Mouse (Mus musculus) neural tube, embryonic 13.5 days (tissue): ENCODE measurements at regions not wholly inside any gene's neighbourhood (a gene's known extent, or its start where the extent isn't known, plus 50 kb on each side); places are given as distances from the start of the nearest gene placed in this dataset.
A peak's percentile ranks its signal among the peaks of the same experiment; 100 is the strongest.

ENCODE experiments used
- ATAC-seq: fragments of 200-750 bp; cut with Nextera tagmentation; 2 replicates; pipeline ENCODE4 v1.8.0; 2017; ENCODE audit warnings: low read depth, mild to moderate bottlenecking, moderate TSS enrichment, moderate library complexity
- H3K27ac ChIP-seq: fragments of 300-500 bp; sonication (generic); replicated peaks from 2 replicates; pipeline ENCODE4 v1.5.1; 2015; ENCODE audit warnings: moderate library complexity, mild to moderate bottlenecking, inconsistent platforms
- H3K27me3 ChIP-seq: fragments of 300-500 bp; sonication (generic); 2 replicates; pipeline ENCODE4 v1.6.1; 2015; ENCODE audit warnings: mild to moderate bottlenecking, inconsistent platforms
- H3K36me3 ChIP-seq: fragments of 300-500 bp; sonication (generic); 2 replicates; pipeline ENCODE4 v1.6.1; 2015; ENCODE audit warnings: mild to moderate bottlenecking, inconsistent platforms
- H3K4me1 ChIP-seq: fragments of 300-500 bp; sonication (generic); replicated peaks from 2 replicates; pipeline ENCODE4 v1.6.1; 2015; ENCODE audit warnings: inconsistent platforms
- H3K4me2 ChIP-seq: fragments of 300-500 bp; sonication (generic); 2 replicates; pipeline ENCODE4 v1.6.1; 2015; ENCODE audit warnings: inconsistent platforms, mild to moderate bottlenecking, moderate library complexity
- H3K4me3 ChIP-seq: fragments of 300-500 bp; sonication (generic); 2 replicates; pipeline ENCODE4 v1.5.1; 2015; ENCODE audit warnings: mild to moderate bottlenecking, inconsistent platforms
- H3K9ac ChIP-seq: fragments of 300-500 bp; sonication (generic); 2 replicates; pipeline ENCODE4 v1.6.1; 2015; ENCODE audit warnings: moderate library complexity, mild to moderate bottlenecking, inconsistent platforms
- H3K9me3 ChIP-seq: fragments of 300-500 bp; sonication (generic); 2 replicates; pipeline ENCODE4 v1.6.1; 2016; ENCODE audit warnings: inconsistent platforms
- WGBS: fragments of 180-500 bp; shearing (Covaris S2); methylation state at CpG from one replicate; pipeline ENCODE4 v1.1.7; 2015; 5-methylcytosine and 5-hydroxymethylcytosine counted together

- Histone ChIP-seq H3K4me3 (no peak overlapping the region), H3K4me2 (no peak overlapping the region), H3K9me3 (no peaks in the 10 kb centered on the region), H3K27ac (no peak overlapping the region), H3K36me3 (no peaks in the 10 kb centered on the region), H3K27me3 (no peaks in the 10 kb centered on the region), H3K9ac (no peak overlapping the region), H3K4me1 (no peaks in the 10 kb centered on the region)
- ATAC-seq = no peak
- 66% methylated on average over 2 of the region's 2 CpGs for WGBS
Observed at GRCm38 (mm10) chr5:46182157-46182556, 324.7 kb upstream of the Lcorl start.

GRCm38 (mm10) chr5:46172315-46172714 is 314.9 kb upstream of the Lcorl start:
- ATAC-seq = no peak
- H3K9me3 ChIP-seq = no peaks in the 10 kb centered on the region
- WGBS = 38% methylated on average over 3 of the region's 3 CpGs

GRCm38 (mm10) chr5:46160774-46161173 is 303.4 kb upstream of the Lcorl start:
- no peaks in the 10 kb centered on the region for H3K27me3 ChIP-seq
- H3K4me1 ChIP-seq = no peaks in the 10 kb centered on the region
- H3K9ac ChIP-seq = no peak overlapping the region
- no peaks in the 10 kb centered on the region for H3K36me3 ChIP-seq
- H3K27ac ChIP-seq = no peak overlapping the region
- no peak for ATAC-seq
- 65% methylated on average over 4 of the region's 4 CpGs for WGBS
- H3K4me2 ChIP-seq = no peak overlapping the region
- no peak overlapping the region for H3K4me3 ChIP-seq
- no peaks in the 10 kb centered on the region for H3K9me3 ChIP-seq

More at GRCm38 (mm10) chr5:46172315-46172714, 314.9 kb upstream of the Lcorl start:
- H3K27ac ChIP-seq = no peak overlapping the region
- H3K4me3 ChIP-seq = no peak overlapping the region
- no peaks in the 10 kb centered on the region for H3K36me3 ChIP-seq
- no peak overlapping the region for H3K9ac ChIP-seq
- no peak overlapping the region for H3K4me2 ChIP-seq
- no peaks in the 10 kb centered on the region for H3K27me3 ChIP-seq
- H3K4me1 ChIP-seq = no peaks in the 10 kb centered on the region

- no peaks in the 10 kb centered on the region for H3K27me3 ChIP-seq
- H3K9me3 ChIP-seq = no peaks in the 10 kb centered on the region
- H3K4me3 ChIP-seq = no peak overlapping the region
- WGBS = 60% methylated on average over 3 of the region's 3 CpGs
- ATAC-seq = no peak
- no peak overlapping the region for H3K27ac ChIP-seq
- peaks cover 22% of the 10 kb centered on the region for H3K4me1 ChIP-seq
- no peak overlapping the region for H3K9ac ChIP-seq
- no peak overlapping the region for H3K4me2 ChIP-seq
- no peaks in the 10 kb centered on the region for H3K36me3 ChIP-seq
Observed at GRCm38 (mm10) chr5:46151973-46152372, 294.6 kb upstream of the Lcorl start.

GRCm38 (mm10) chr5:46150825-46151224 is 293.4 kb upstream of the Lcorl start:
- Histone ChIP-seq H3K9ac (no peak overlapping the region), H3K27ac (peak overlapping the region; percentile 71), H3K4me2 (peak overlapping the region; percentile 30), H3K36me3 (no peaks in the 10 kb centered on the region), H3K27me3 (no peaks in the 10 kb centered on the region), H3K4me1 (peaks cover 22% of the 10 kb centered on the region), H3K9me3 (no peaks in the 10 kb centered on the region), H3K4me3 (no peak overlapping the region)
- peak; percentile 85 for ATAC-seq
- WGBS = 9% methylated on average over 6 of the region's 6 CpGs

GRCm38 (mm10) chr5:46149851-46150615 is 292.6 kb upstream of the Lcorl start:
- H3K27me3 ChIP-seq = no peaks in the 10 kb centered on the region
- peaks cover 22% of the 10 kb centered on the region for H3K4me1 ChIP-seq
- 34% methylated on average over 6 of the region's 6 CpGs for WGBS
- ATAC-seq = peak; percentile 76
- no peak overlapping the region for H3K4me2 ChIP-seq
- H3K27ac ChIP-seq = peak overlapping the region; percentile 71
- no peak overlapping the region for H3K9ac ChIP-seq
- no peak overlapping the region for H3K4me3 ChIP-seq
- H3K9me3 ChIP-seq = no peaks in the 10 kb centered on the region
- no peaks in the 10 kb centered on the region for H3K36me3 ChIP-seq

GRCm38 (mm10) chr5:46139024-46139423 is 281.6 kb upstream of the Lcorl start:
- no peaks in the 10 kb centered on the region for H3K27me3 ChIP-seq
- H3K9me3 ChIP-seq = no peaks in the 10 kb centered on the region
- no peak overlapping the region for H3K4me3 ChIP-seq
- ATAC-seq = no peak
- H3K36me3 ChIP-seq = no peaks in the 10 kb centered on the region
- no peak overlapping the region for H3K27ac ChIP-seq
- no peak overlapping the region for H3K4me2 ChIP-seq
- WGBS = 72% methylated on average over 2 of the region's 2 CpGs
- peaks cover 6% of the 10 kb centered on the region for H3K4me1 ChIP-seq
- H3K9ac ChIP-seq = no peak overlapping the region

- H3K36me3 ChIP-seq = no peaks in the 10 kb centered on the region
- no peak for ATAC-seq
- no peaks in the 10 kb centered on the region for H3K9me3 ChIP-seq
- H3K9ac ChIP-seq = no peak overlapping the region
- H3K4me3 ChIP-seq = no peak overlapping the region
- H3K4me1 ChIP-seq = peaks cover 6% of the 10 kb centered on the region
- WGBS = 10% methylated on average over 3 of the region's 3 CpGs
- H3K27ac ChIP-seq = no peak overlapping the region
- no peak overlapping the region for H3K4me2 ChIP-seq
- H3K27me3 ChIP-seq = no peaks in the 10 kb centered on the region
Observed at GRCm38 (mm10) chr5:46137695-46138094, 280.3 kb upstream of the Lcorl start.

GRCm38 (mm10) chr5:46108020-46108419 is 250.6 kb upstream of the Lcorl start:
- H3K4me2 ChIP-seq = no peak overlapping the region
- no peak overlapping the region for H3K4me3 ChIP-seq
- H3K36me3 ChIP-seq = no peaks in the 10 kb centered on the region
- no peak overlapping the region for H3K27ac ChIP-seq
- H3K4me1 ChIP-seq = no peaks in the 10 kb centered on the region
- 57% methylated on average over 4 of the region's 4 CpGs for WGBS
- H3K9ac ChIP-seq = no peak overlapping the region
- ATAC-seq = no peak
- H3K27me3 ChIP-seq = no peaks in the 10 kb centered on the region
- no peaks in the 10 kb centered on the region for H3K9me3 ChIP-seq

- no peak overlapping the region for H3K4me3 ChIP-seq
- no peak overlapping the region for H3K9ac ChIP-seq
- H3K4me1 ChIP-seq = no peaks in the 10 kb centered on the region
- no peak overlapping the region for H3K4me2 ChIP-seq
- 79% methylated on average over 4 of the region's 4 CpGs for WGBS
- no peaks in the 10 kb centered on the region for H3K36me3 ChIP-seq
- no peaks in the 10 kb centered on the region for H3K27me3 ChIP-seq
- H3K9me3 ChIP-seq = no peaks in the 10 kb centered on the region
- ATAC-seq = no peak
- no peak overlapping the region for H3K27ac ChIP-seq
Observed at GRCm38 (mm10) chr5:46103350-46103749, 245.9 kb upstream of the Lcorl start.

GRCm38 (mm10) chr5:46092549-46092948 is 235.1 kb upstream of the Lcorl start:
- Histone ChIP-seq H3K4me1 (no peaks in the 10 kb centered on the region), H3K9ac (no peak overlapping the region), H3K4me3 (no peak overlapping the region), H3K27ac (no peak overlapping the region), H3K27me3 (no peaks in the 10 kb centered on the region), H3K9me3 (no peaks in the 10 kb centered on the region), H3K36me3 (no peaks in the 10 kb centered on the region), H3K4me2 (no peak overlapping the region)
- ATAC-seq = no peak
- 85% methylated on average over 5 of the region's 5 CpGs for whole genome bisulfite sequencing

- H3K4me1 ChIP-seq = no peaks in the 10 kb centered on the region
- H3K27me3 ChIP-seq = no peaks in the 10 kb centered on the region
- 87% methylated on average over 1 of the region's 1 CpGs for WGBS
- H3K36me3 ChIP-seq = no peaks in the 10 kb centered on the region
- H3K9me3 ChIP-seq = no peaks in the 10 kb centered on the region
- no peak overlapping the region for H3K27ac ChIP-seq
- H3K9ac ChIP-seq = no peak overlapping the region
- no peak overlapping the region for H3K4me3 ChIP-seq
- H3K4me2 ChIP-seq = no peak overlapping the region
- no peak for ATAC-seq
Observed at GRCm38 (mm10) chr5:46086885-46087284, 229.5 kb upstream of the Lcorl start.

- no peak overlapping the region for H3K4me3 ChIP-seq
- no peak overlapping the region for H3K9ac ChIP-seq
- no peaks in the 10 kb centered on the region for H3K9me3 ChIP-seq
- ATAC-seq = no peak
- WGBS = 87% methylated on average over 2 of the region's 2 CpGs
- H3K27ac ChIP-seq = no peak overlapping the region
- H3K4me1 ChIP-seq = no peaks in the 10 kb centered on the region
- H3K4me2 ChIP-seq = no peak overlapping the region
- H3K36me3 ChIP-seq = no peaks in the 10 kb centered on the region
- H3K27me3 ChIP-seq = no peaks in the 10 kb centered on the region
Observed at GRCm38 (mm10) chr5:46083293-46083692, 225.9 kb upstream of the Lcorl start.
